ENCODE assay signal across 8 mouse cellular contexts in genomic region chr4:144930366-144930765, GRCm38 (mm10). TPM values are rescaled to one million over a fixed set of nuclear protein-coding genes. Genes with fewer than 3 reads are reported as not detected.
A peak's percentile ranks its signal among the peaks of the same experiment; 100 is the strongest.
DNase-seq lines count a peak whose midpoint lies in the region; ATAC-seq and TF ChIP-seq lines count a peak whose summit lies in the region.

No protein-coding gene starts in this region.

- no peak for TF ChIP-seq POLR2A in testis, adult 2 months (IDR thresholded peaks at IDR 0.05; ENCODE audit: control insufficient read depth, low read depth, low read length)

- H3K4me3 ChIP-seq in neural tube, embryonic 11.5 days (ENCODE audit: low read depth, low read length), result no peak overlapping the region
- no peak overlapping the region for H3K4me3 ChIP-seq in kidney, embryonic 16.5 days (ENCODE audit: low read length)
- no peak overlapping the region for H3K4me3 ChIP-seq in lung, postnatal 0 days (ENCODE audit: low read depth, low read length)
- no peak overlapping the region for H3K4me3 ChIP-seq in testis, adult 2 months (ENCODE audit: control insufficient read depth, low read depth, low read length)

- H3K9ac ChIP-seq in neural tube, embryonic 11.5 days (ENCODE audit: low read length), result no peak overlapping the region
- peak overlapping the region; percentile 38 for H3K9ac ChIP-seq in kidney, embryonic 16.5 days (replicated peaks; ENCODE audit: low read length)
- H3K9ac ChIP-seq in lung, postnatal 0 days (replicated peaks; ENCODE audit: low read depth), result no peak overlapping the region

- no peaks in the 10 kb centered on the region for H3K4me1 ChIP-seq in neural tube, embryonic 11.5 days (ENCODE audit: control insufficient read depth, insufficient read depth, low read length)
- peaks cover 26% of the 10 kb centered on the region for H3K4me1 ChIP-seq in kidney, embryonic 16.5 days (ENCODE audit: insufficient read depth, low read length)
- peaks cover 21% of the 10 kb centered on the region; the same call in 1 of the 2 replicates for H3K4me1 ChIP-seq in lung, postnatal 0 days (ENCODE audit: insufficient read depth, low read depth, low read length)
- peaks cover 3% of the 10 kb centered on the region; the same call in 1 of the 2 replicates for H3K4me1 ChIP-seq in testis, adult 2 months (ENCODE audit: control insufficient read depth, insufficient read depth, low read length)

- TF ChIP-seq EP300 in lung, postnatal 0 days (IDR thresholded peaks at IDR 0.05), result peak; percentile 97

- TF ChIP-seq CTCF in lung, postnatal 0 days (IDR thresholded peaks at IDR 0.05), result no peak
- TF ChIP-seq CTCF in testis, adult 2 months (IDR thresholded peaks at IDR 0.05; ENCODE audit: control insufficient read depth, insufficient read depth, insufficient replicate concordance, low read depth, low read length), result no peak

- H3K27ac ChIP-seq in neural tube, embryonic 11.5 days (ENCODE audit: low read depth, low read length), result no peak overlapping the region
- peak overlapping the region; percentile 96 for H3K27ac ChIP-seq in kidney, embryonic 16.5 days (ENCODE audit: low read length)
- H3K27ac ChIP-seq in lung, postnatal 0 days (ENCODE audit: low read length), result peak overlapping the region; percentile 88
- H3K27ac ChIP-seq in testis, adult 2 months (ENCODE audit: control insufficient read depth, insufficient read depth, low read depth, low read length), result peak overlapping the region; percentile 44

- DNase-seq in neural tube, embryonic 11.5 days (ENCODE audit: low spot score), result peak; percentile 29
- DNase-seq in neural tube, embryonic 10.5 days (ENCODE audit: extremely low spot score, low spot score), result no peak
- peak; percentile 17 for DNase-seq in embryo, embryonic 10.5 days (ENCODE audit: low spot score)
- peak; percentile 92 to 94 for DNase-seq in heart, adult 9 months (ENCODE audit: low spot score in 2 of 2)
- peak; percentile 99 for DNase-seq in lung, postnatal 0 days (ENCODE audit: low spot score)

- no peaks in the 10 kb centered on the region for H3K9me3 ChIP-seq in neural tube, embryonic 11.5 days (ENCODE audit: control insufficient read depth, low read length)
- no peaks in the 10 kb centered on the region for H3K9me3 ChIP-seq in kidney, embryonic 16.5 days (ENCODE audit: low read length)
- no peaks in the 10 kb centered on the region; the same call in 1 of the 2 replicates for H3K9me3 ChIP-seq in lung, postnatal 0 days (ENCODE audit: low read length)

- H3K4me2 ChIP-seq in neural tube, embryonic 11.5 days (ENCODE audit: low read depth), result no peak overlapping the region
- H3K4me2 ChIP-seq in kidney, embryonic 16.5 days (replicated peaks; ENCODE audit: low read depth, low read length), result peak overlapping the region; percentile 8; the same call in 1 of the 2 replicates
- H3K4me2 ChIP-seq in lung, postnatal 0 days (replicated peaks; ENCODE audit: low read depth, low read length), result no peak overlapping the region

- no peaks in the 10 kb centered on the region for H3K27me3 ChIP-seq in neural tube, embryonic 11.5 days (ENCODE audit: control insufficient read depth, insufficient read depth, low read length)
- no peaks in the 10 kb centered on the region for H3K27me3 ChIP-seq in kidney, embryonic 16.5 days (ENCODE audit: insufficient read depth, low read length)
- H3K27me3 ChIP-seq in lung, postnatal 0 days (replicated peaks; ENCODE audit: insufficient read depth, low read length), result no peaks in the 10 kb centered on the region
- no peaks in the 10 kb centered on the region for H3K27me3 ChIP-seq in testis, adult 2 months (ENCODE audit: control insufficient read depth, insufficient read depth, low read length)

- 40% methylated on average over 10 of the region's 10 CpGs for WGBS in neural tube, embryonic 11.5 days
- 12% methylated on average over 10 of the region's 10 CpGs for WGBS in kidney, embryonic 16.5 days
- 7% methylated on average over 10 of the region's 10 CpGs for WGBS in lung, postnatal 0 days

- no peak for ATAC-seq in neural tube, embryonic 11.5 days (ENCODE audit: insufficient read depth, low FRiP score, low TSS enrichment)
- peak; percentile 88 for ATAC-seq in kidney, embryonic 16.5 days (ENCODE audit: low FRiP score, low TSS enrichment)
- ATAC-seq in lung, postnatal 0 days, result peak; percentile 95
- no peak for ATAC-seq in inflammation-experienced regulatory T-cells, adult 6 months

- 0 out of 2 replicates have a peak, but pooled peaks cover 2% of the 10 kb centered on the region for H3K36me3 ChIP-seq in neural tube, embryonic 11.5 days (ENCODE audit: control insufficient read depth, insufficient read depth, low read length)
- peaks cover 24% of the 10 kb centered on the region for H3K36me3 ChIP-seq in kidney, embryonic 16.5 days (ENCODE audit: insufficient read depth, low read length)
- peaks cover 11% of the 10 kb centered on the region; the same call in 1 of the 2 replicates for H3K36me3 ChIP-seq in lung, postnatal 0 days (ENCODE audit: insufficient read depth, low read length)
- H3K36me3 ChIP-seq in testis, adult 2 months (ENCODE audit: control insufficient read depth, insufficient read depth, low read length), result no peaks in the 10 kb centered on the region

RNA-seq across cellular contexts. Expression of gene Dhrs3, which starts 37.7 kb away (rescaled TPM):
- polyA plus RNA-seq in neural tube, embryonic 11.5 days (2014; fragmentation: Nextera tagmentation; extraction: Ambion mirVana), result 113 and 128 TPM in 2 replicates
- polyA plus RNA-seq in kidney, embryonic 16.5 days (2015; fragmentation: Nextera tagmentation; extraction: Ambion mirVana), result 210 and 217 TPM in 2 replicates
- polyA plus RNA-seq in lung, postnatal 0 days (2015; fragmentation: Nextera tagmentation; extraction: Ambion mirVana), result 177 and 229 TPM in 2 replicates
- 8.9 and 10.4 TPM in 2 replicates for polyA plus RNA-seq in testis, adult 2 months (2012; rRNA removed)
- 100 to 1,000 TPM in 1 of 3 experiments, 10 to 100 TPM in 2; 24.6 to 111 (median 80.4) TPM for polyA plus RNA-seq in inflammation-experienced regulatory T-cells, adult 6 months (2017; shearing (Covaris generic))

Comparison
In these comparisons a context has a peak if more than half of its experiments do, and no peak if none do; other contexts are left out.
1. ATAC-seq: peak in kidney, embryonic 16.5 days (single experiment) and lung, postnatal 0 days (single experiment); none in neural tube, embryonic 11.5 days (single experiment) and inflammation-experienced regulatory T-cells, adult 6 months (single experiment).